Mouse (Mus musculus): ENCODE results near the gene Luc7l3.

DNA sequence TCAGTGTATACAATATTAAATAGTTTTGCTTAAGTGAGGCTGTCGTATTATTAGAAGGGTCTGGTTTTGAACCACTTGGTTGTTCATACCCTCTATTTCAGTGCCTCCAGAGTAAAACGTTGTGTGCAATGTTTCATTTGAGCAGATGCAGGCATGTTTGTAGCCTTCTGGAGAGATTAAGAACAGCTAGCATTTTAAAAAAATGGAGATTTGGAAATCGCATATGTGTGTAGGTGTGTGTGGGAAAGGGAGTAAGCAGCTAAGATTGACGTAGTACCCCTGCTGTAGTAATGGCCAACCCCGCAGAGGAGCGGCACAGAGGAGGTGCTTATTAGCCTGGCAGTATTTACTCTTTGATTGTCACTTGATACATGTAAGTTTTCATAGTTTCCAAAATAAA lies 10.9 kb upstream of the Luc7l3 start:
- no peak for TF ChIP-seq CTCF (IDR thresholded peaks at IDR 0.05; ENCODE audit: control insufficient read depth, insufficient read depth, insufficient replicate concordance, low read depth, low read length)
- TF ChIP-seq POLR2A (IDR thresholded peaks at IDR 0.05; ENCODE audit: control insufficient read depth, low read depth, low read length), result no peak

Data from testis, adult 2 months (tissue).